Mouse (Mus musculus): ENCODE data around the gene Ccnf. TPM values are rescaled to one million over a fixed set of nuclear protein-coding genes. Genes with fewer than 3 reads are reported as not detected.
A peak's percentile ranks its signal among the peaks of the same experiment; 100 is the strongest.

The Ccnf gene
- polyA plus RNA-seq, 1 experiment, result 4.4 TPM

DNA sequence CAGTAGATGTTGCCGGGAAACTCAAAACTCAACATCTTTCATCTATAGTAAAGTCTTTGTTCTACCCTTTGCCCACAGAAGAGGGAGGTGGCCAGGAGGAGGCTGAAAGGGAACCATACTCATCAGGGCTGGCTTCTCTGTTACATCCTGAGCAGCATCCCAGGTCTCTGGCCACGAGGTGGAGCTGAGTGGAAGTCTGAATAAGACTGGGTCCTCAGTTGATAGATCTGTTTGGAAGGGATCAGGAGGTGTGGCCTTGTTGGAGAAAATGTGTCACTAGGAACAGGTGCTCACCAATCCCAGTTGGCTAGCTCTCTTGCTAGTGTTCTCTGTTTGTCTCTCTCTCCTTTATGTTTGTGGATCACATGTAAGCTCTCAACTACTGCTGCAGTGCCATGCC is 55.9 kb downstream of the Ccnf start:
- no peak overlapping the region for H3K4me3 ChIP-seq (ENCODE audit: insufficient read depth, low read length)

GRCm38 (mm10) chr17:24193769-24194168 is 57.5 kb downstream of the Ccnf start:
- TF ChIP-seq POLR2A (IDR thresholded peaks at IDR 0.05; ENCODE audit: extremely low read depth, insufficient read depth, low read length), result no peak
- no peak for TF ChIP-seq CTCF (IDR thresholded peaks at IDR 0.05; ENCODE audit: extremely low read depth, insufficient read depth, low read length)
- H3K27ac ChIP-seq (ENCODE audit: insufficient read depth, low read length), result no peak overlapping the region

More for the DNA sequence above, 55.9 kb downstream of the Ccnf start:
- TF ChIP-seq POLR2A (IDR thresholded peaks at IDR 0.05; ENCODE audit: extremely low read depth, insufficient read depth, low read length), result no peak
- no peak for TF ChIP-seq CTCF (IDR thresholded peaks at IDR 0.05; ENCODE audit: extremely low read depth, insufficient read depth, low read length)
- Histone ChIP-seq H3K27ac (ENCODE audit: insufficient read depth, low read length) (no peak overlapping the region), H3K4me1 (ENCODE audit: control insufficient read depth, insufficient read depth, low read length) (peaks cover 27% of the 10 kb centered on the region)

DNA sequence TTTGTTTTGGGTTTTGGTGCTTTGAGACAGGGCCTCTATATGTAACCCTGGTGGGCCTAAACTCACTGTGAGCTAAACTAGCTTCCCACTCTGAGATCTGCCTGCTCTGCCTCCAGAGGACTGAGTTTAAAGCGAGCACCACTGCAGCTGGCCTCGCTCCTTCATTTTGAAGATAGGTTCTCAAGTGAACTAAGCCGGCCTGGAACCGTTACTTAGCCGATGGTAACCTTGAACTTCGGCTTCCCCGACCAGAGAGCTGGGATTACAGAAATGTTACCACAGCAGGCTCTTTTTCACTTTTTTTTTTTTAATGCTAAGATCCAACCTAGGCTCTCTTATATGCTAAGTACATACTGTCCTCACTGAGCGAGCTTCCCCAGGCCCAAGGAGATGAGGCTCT is 58.0 kb downstream of the Ccnf start:
- H3K27ac ChIP-seq (ENCODE audit: insufficient read depth, low read length), result no peak overlapping the region
- TF ChIP-seq POLR2A (IDR thresholded peaks at IDR 0.05; ENCODE audit: extremely low read depth, insufficient read depth, low read length) (no peak), CTCF (IDR thresholded peaks at IDR 0.05; ENCODE audit: extremely low read depth, insufficient read depth, low read length) (no peak)
- peaks cover 19% of the 10 kb centered on the region for H3K4me1 ChIP-seq (ENCODE audit: control insufficient read depth, insufficient read depth, low read length)
- no peak overlapping the region for H3K4me3 ChIP-seq (ENCODE audit: insufficient read depth, low read length)

More at GRCm38 (mm10) chr17:24193769-24194168, 57.5 kb downstream of the Ccnf start:
- Histone ChIP-seq H3K4me3 (ENCODE audit: insufficient read depth, low read length) (no peak overlapping the region), H3K4me1 (ENCODE audit: control insufficient read depth, insufficient read depth, low read length) (peaks cover 20% of the 10 kb centered on the region)

- H3K27ac ChIP-seq (ENCODE audit: insufficient read depth, low read length), result no peak overlapping the region
- TF ChIP-seq POLR2A (IDR thresholded peaks at IDR 0.05; ENCODE audit: extremely low read depth, insufficient read depth, low read length) (no peak), CTCF (IDR thresholded peaks at IDR 0.05; ENCODE audit: extremely low read depth, insufficient read depth, low read length) (no peak)
- H3K4me1 ChIP-seq (ENCODE audit: control insufficient read depth, insufficient read depth, low read length), result peaks cover 16% of the 10 kb centered on the region
- no peak overlapping the region for H3K4me3 ChIP-seq (ENCODE audit: insufficient read depth, low read length)
These were observed 58.4 kb downstream of the Ccnf start for GRCm38 (mm10) chr17:24192848-24193247.

GRCm38 (mm10) chr17:24191481-24191880 is 59.8 kb downstream of the Ccnf start:
- TF ChIP-seq CTCF (IDR thresholded peaks at IDR 0.05; ENCODE audit: extremely low read depth, insufficient read depth, low read length) (no peak), POLR2A (IDR thresholded peaks at IDR 0.05; ENCODE audit: extremely low read depth, insufficient read depth, low read length) (no peak)
- H3K4me3 ChIP-seq (ENCODE audit: insufficient read depth, low read length), result no peak overlapping the region
- H3K27ac ChIP-seq (ENCODE audit: insufficient read depth, low read length), result no peak overlapping the region
- peaks cover 9% of the 10 kb centered on the region for H3K4me1 ChIP-seq (ENCODE audit: control insufficient read depth, insufficient read depth, low read length)

DNA sequence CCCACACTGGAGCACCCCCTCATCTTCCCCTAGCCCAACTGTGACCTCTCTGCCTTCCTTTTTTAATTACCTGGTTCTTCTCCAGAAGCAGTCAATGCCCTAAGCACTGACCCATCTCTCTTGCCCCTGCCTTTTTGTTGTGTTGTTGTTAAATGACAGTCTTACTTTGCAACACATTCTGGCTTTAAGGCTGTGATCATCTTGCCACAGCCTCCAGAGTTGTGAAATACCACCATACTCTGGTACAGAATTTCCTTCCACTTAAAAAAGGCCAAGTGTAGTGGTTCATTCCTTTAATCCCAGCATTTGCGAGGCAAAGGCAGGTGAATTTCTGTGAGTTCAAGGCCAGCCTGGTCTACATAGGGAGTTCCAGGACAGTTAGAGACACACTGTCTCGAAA is 60.4 kb downstream of the Ccnf start:
- H3K4me1 ChIP-seq (ENCODE audit: control insufficient read depth, insufficient read depth, low read length), result peaks cover 9% of the 10 kb centered on the region
- H3K4me3 ChIP-seq (ENCODE audit: insufficient read depth, low read length), result no peak overlapping the region
- no peak for TF ChIP-seq POLR2A (IDR thresholded peaks at IDR 0.05; ENCODE audit: extremely low read depth, insufficient read depth, low read length)
- no peak for TF ChIP-seq CTCF (IDR thresholded peaks at IDR 0.05; ENCODE audit: extremely low read depth, insufficient read depth, low read length)
- no peak overlapping the region for H3K27ac ChIP-seq (ENCODE audit: insufficient read depth, low read length)

GRCm38 (mm10) chr17:24174259-24174658 is 77.0 kb downstream of the Ccnf start:
- TF ChIP-seq CTCF (IDR thresholded peaks at IDR 0.05; ENCODE audit: extremely low read depth, insufficient read depth, low read length), result no peak
- no peak for TF ChIP-seq POLR2A (IDR thresholded peaks at IDR 0.05; ENCODE audit: extremely low read depth, insufficient read depth, low read length)
- no peak overlapping the region for H3K4me3 ChIP-seq (ENCODE audit: insufficient read depth, low read length)
- H3K4me1 ChIP-seq (ENCODE audit: control insufficient read depth, insufficient read depth, low read length), result no peaks in the 10 kb centered on the region
- H3K27ac ChIP-seq (ENCODE audit: insufficient read depth, low read length), result no peak overlapping the region

- Histone ChIP-seq H3K4me1 (ENCODE audit: control insufficient read depth, insufficient read depth, low read length) (no peaks in the 10 kb centered on the region), H3K27ac (ENCODE audit: insufficient read depth, low read length) (no peak overlapping the region), H3K4me3 (ENCODE audit: insufficient read depth, low read length) (no peak overlapping the region)
- TF ChIP-seq CTCF (IDR thresholded peaks at IDR 0.05; ENCODE audit: extremely low read depth, insufficient read depth, low read length), result peak; percentile 92
- TF ChIP-seq POLR2A (IDR thresholded peaks at IDR 0.05; ENCODE audit: extremely low read depth, insufficient read depth, low read length), result no peak
These were observed 77.9 kb downstream of the Ccnf start for GRCm38 (mm10) chr17:24173423-24173822.

Other genes with a start within 250 kb of the Ccnf start
- gene Prss27, start 213.3 kb downstream of the Ccnf start, polyA plus RNA-seq (2012; rRNA removed), result 0.08 TPM in 1 of 2 replicates, not detected in the other
- 23.5 and 25.1 TPM in 2 replicates for gene Kctd5, start 178.0 kb downstream of the Ccnf start, polyA plus RNA-seq (2012; rRNA removed)
- 42.5 and 44.8 TPM in 2 replicates for gene Pdpk1, start 100.6 kb downstream of the Ccnf start, polyA plus RNA-seq (2012; rRNA removed)
- gene Amdhd2, start 87.7 kb downstream of the Ccnf start, polyA plus RNA-seq (2012; rRNA removed), result 33.6 and 36.5 TPM in 2 replicates
- gene Atp6v0c, start 81.8 kb downstream of the Ccnf start, polyA plus RNA-seq (2012; rRNA removed), result 2,699 and 2,818 TPM in 2 replicates
- 62.7 and 72.7 TPM in 2 replicates for gene Tbc1d24, start 45.9 kb downstream of the Ccnf start, polyA plus RNA-seq (2012; rRNA removed)
- 5.5 and 6.8 TPM in 2 replicates for gene Ntn3, start 42.0 kb downstream of the Ccnf start, polyA plus RNA-seq (2012; rRNA removed)
- gene Tedc2, start 30.6 kb downstream of the Ccnf start, polyA plus RNA-seq (2012; rRNA removed), result 17.0 and 19.0 TPM in 2 replicates
- 0.86 and 1.3 TPM in 2 replicates for gene Abca17, start 99.6 kb upstream of the Ccnf start, polyA plus RNA-seq (2012; rRNA removed)
- 52.2 and 52.7 TPM in 2 replicates for gene Abca3, start 100.5 kb upstream of the Ccnf start, polyA plus RNA-seq (2012; rRNA removed)
- gene Rnps1, start 163.1 kb upstream of the Ccnf start, polyA plus RNA-seq (2012; rRNA removed), result 264 and 280 TPM in 2 replicates
- 55.4 and 55.9 TPM in 2 replicates for gene Eci1, start 175.2 kb upstream of the Ccnf start, polyA plus RNA-seq (2012; rRNA removed)
- 19.0 and 20.7 TPM in 2 replicates for gene Dnase1l2, start 191.6 kb upstream of the Ccnf start, polyA plus RNA-seq (2012; rRNA removed)
- gene E4f1, start 218.8 kb upstream of the Ccnf start, polyA plus RNA-seq (2012; rRNA removed), result 77.3 and 79.2 TPM in 2 replicates
- gene Pgp, start 218.9 kb upstream of the Ccnf start, polyA plus RNA-seq (2012; rRNA removed), result 97.1 and 99.3 TPM in 2 replicates
- gene Bricd5, start 222.4 kb upstream of the Ccnf start, polyA plus RNA-seq (2012; rRNA removed), result 1.1 and 1.4 TPM in 2 replicates
- 37.0 and 39.1 TPM in 2 replicates for gene Mlst8, start 227.6 kb upstream of the Ccnf start, polyA plus RNA-seq (2012; rRNA removed)
- gene Caskin1, start 237.1 kb upstream of the Ccnf start, polyA plus RNA-seq (2012; rRNA removed), result 106 and 109 TPM in 2 replicates